Mouse (Mus musculus) lung, adult 2 months (tissue): ENCODE measurements around the gene Mypop.

Experiments used
- CTCF ChIP-seq: fragments of 200-500 bp; IDR thresholded peaks from 2 replicates; pipeline ENCODE4 v1.5.1; 2011; ENCODE audit warnings: mild to moderate bottlenecking, low read length, control low read depth; ENCODE audit not compliant: insufficient read depth
- POLR2A ChIP-seq: fragments of 200-500 bp; IDR thresholded peaks from 2 replicates; pipeline ENCODE4 v1.6.1; 2011; ENCODE audit warnings: low read depth, mild to moderate bottlenecking, control low read depth, low read length, borderline replicate concordance; ENCODE audit errors: extremely low read depth

DNA sequence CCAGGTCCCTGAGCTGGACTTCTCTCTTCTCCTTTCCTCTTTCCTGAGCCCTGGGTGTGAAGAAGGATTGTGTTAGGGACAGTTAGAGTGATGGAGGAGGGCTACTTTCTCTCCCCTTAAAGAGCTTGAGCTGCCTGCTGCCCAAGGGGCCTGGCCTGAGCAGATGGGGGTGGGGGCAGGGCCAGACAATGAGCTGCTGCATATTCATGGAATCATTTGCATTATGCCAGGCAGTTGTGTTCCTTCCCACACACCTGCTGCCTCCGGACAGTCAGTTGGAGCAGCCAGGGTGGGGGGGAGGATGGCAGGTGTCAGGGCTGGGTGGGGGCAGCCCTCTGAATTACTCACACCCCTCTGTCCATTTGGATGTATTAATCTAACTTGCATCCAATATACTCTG, 48.7 kb upstream of the Mypop start:
- TF ChIP-seq CTCF (no peak), POLR2A (no peak)
